Mouse (Mus musculus) left cerebral cortex, adult 9 months (tissue): ENCODE data around the gene C2cd3.
"Not testable (repeated sequence)": the region's sequence is repeated elsewhere in the genome, so short reads cannot be mapped to it uniquely, and the experiment has no call there.

Source experiments
- DNase-seq, 2 experiments: peaks; one replicate each; pipeline ENCODE4 v3.0.0; 2022; ENCODE audit warnings: low spot score in 2 of 2

C2cd3 gene

GRCm38 (mm10) chr7:100470796-100471406 is 98.9 kb downstream of the C2cd3 start:
- no peak for DNase-seq

- no peak for DNase-seq
These were observed 99.4 kb downstream of the C2cd3 start for GRCm38 (mm10) chr7:100471407-100471797.

- no peak for DNase-seq
These were observed 100.7 kb downstream of the C2cd3 start, which contains the start of gene Ucp3 for GRCm38 (mm10) chr7:100472777-100473176. Gene Ucp3 (plus strand): TSS chr7:100472990.

GRCm38 (mm10) chr7:100473846-100474454 is 101.9 kb downstream of the C2cd3 start:
- no peak for DNase-seq

GRCm38 (mm10) chr7:100474680-100475079 is 102.6 kb downstream of the C2cd3 start:
- no peak for DNase-seq

GRCm38 (mm10) chr7:100479100-100479822 is 107.2 kb downstream of the C2cd3 start:
- DNase-seq, result no peak

GRCm38 (mm10) chr7:100479823-100480164 is 107.8 kb downstream of the C2cd3 start:
- no peak for DNase-seq

- DNase-seq, result no peak
These were observed 108.1 kb downstream of the C2cd3 start for GRCm38 (mm10) chr7:100480175-100480574.

GRCm38 (mm10) chr7:100482046-100482445 is 110.0 kb downstream of the C2cd3 start:
- not testable (repeated sequence) for DNase-seq

- DNase-seq, result no peak
These were observed 112.5 kb downstream of the C2cd3 start for GRCm38 (mm10) chr7:100484493-100484892.

- DNase-seq, result no peak
These were observed 115.3 kb downstream of the C2cd3 start for GRCm38 (mm10) chr7:100487301-100487700.

GRCm38 (mm10) chr7:100488474-100489048 is 116.5 kb downstream of the C2cd3 start:
- DNase-seq, result no peak

GRCm38 (mm10) chr7:100492391-100493116 is 120.5 kb downstream of the C2cd3 start:
- DNase-seq, result no peak

- DNase-seq, result peak in 1 of 2 experiments; percentile 64
These were observed 121.1 kb downstream of the C2cd3 start, which contains the start of gene Ucp2 for GRCm38 (mm10) chr7:100493117-100493483. Gene Ucp2 (plus strand): TSS chr7:100493337.

- peak in 1 of 2 experiments; percentile 53 for DNase-seq
These were observed 121.7 kb downstream of the C2cd3 start for GRCm38 (mm10) chr7:100493484-100494414.

GRCm38 (mm10) chr7:100494415-100494831 is 122.4 kb downstream of the C2cd3 start:
- DNase-seq, result no peak

- no peak for DNase-seq
These were observed 123.0 kb downstream of the C2cd3 start for GRCm38 (mm10) chr7:100495042-100495441.

- DNase-seq, result peak; percentile 53 to 78
These were observed 123.7 kb downstream of the C2cd3 start for GRCm38 (mm10) chr7:100495581-100496251.

GRCm38 (mm10) chr7:100496371-100496770 is 124.3 kb downstream of the C2cd3 start:
- no peak for DNase-seq

GRCm38 (mm10) chr7:100496791-100497190 is 124.8 kb downstream of the C2cd3 start:
- DNase-seq, result no peak
